Mouse (Mus musculus) lung, postnatal 14 days (tissue): ENCODE results near the gene Dusp27.

Source experiments
- DNase-seq: peaks from one replicate; pipeline ENCODE4 v3.0.0; 2021

Gene Dusp27

DNA sequence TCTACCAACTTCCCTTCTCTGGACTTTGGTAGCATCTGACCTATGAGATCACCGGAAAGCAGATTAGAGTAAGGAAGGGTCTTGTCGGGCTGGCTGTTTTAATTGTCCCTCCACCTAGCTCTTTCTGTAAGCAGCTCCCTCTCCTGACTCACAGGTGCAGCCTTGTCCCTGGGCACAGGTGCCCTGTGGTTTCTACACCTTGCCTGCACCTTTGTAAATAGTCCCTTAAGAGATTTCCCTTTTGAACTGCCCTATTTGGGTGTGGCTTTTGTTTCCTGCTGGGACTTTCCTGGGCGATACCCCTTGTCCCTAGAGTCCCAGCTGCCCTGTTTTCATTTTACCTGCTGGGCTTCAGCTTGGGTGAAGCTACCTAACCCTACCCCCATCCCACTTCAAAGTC lies 33.3 kb downstream of the Dusp27 start:
- DNase-seq = no peak

DNA sequence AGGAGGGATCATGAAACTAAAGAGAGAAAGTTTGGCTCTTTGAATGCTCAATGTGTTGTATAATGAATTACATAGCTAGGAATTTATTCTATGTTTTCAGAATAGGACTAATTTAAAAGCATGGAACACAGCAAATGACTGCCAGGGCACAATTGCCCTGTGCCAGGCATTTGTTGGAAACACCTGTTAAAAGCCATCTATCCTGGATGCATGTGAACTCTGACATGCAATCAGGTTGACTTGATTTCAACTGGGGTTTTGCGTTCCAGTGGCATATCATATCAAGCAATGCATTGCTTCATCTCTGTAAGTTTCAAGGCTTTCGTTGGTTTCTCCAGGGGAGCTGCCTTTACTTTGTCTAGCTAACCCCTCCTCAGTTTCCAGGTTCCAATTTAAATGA lies 37.4 kb downstream of the Dusp27 start:
- DNase-seq = no peak

DNA sequence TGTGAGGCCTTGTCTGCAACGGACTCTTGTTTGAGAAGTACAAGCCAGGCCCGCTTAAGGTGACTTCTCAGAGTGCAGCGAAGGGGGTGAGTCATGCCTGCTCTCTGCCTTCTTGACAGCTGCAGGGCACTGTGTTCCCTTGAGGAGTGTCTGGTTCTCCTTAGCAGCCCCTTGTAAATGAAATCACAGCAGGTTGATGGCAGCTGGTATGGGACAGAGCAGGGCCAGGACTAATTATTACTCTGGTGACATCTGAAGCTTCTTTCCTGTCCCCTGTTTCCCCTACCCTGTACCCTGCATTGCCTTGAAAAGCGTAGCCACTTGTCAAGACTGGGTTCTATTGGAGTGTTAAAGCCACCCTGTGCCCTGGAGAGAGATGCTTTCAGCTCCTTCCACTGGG lies 38.0 kb downstream of the Dusp27 start:
- no peak for DNase-seq

DNA sequence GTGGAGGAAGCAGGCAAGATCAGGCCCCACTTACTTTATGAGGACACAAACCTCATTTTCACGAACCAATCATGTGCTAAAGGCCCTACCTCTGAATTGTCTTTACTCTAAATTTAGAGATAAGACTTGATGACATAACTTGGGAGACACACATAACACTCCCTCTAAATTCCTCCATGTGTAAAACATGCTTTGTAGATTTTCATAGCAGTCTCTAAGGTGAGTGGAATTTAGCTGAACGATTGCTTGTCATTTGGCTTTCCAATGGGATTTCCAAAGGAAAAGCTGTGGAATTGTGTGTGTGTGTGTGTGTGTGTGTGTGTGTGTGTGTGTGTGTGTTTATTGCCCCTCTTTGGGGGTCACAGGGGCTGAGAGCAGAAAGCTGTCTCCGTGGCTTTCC lies 38.4 kb downstream of the Dusp27 start:
- no peak for DNase-seq

- no peak for DNase-seq
These were observed 39.1 kb downstream of the Dusp27 start for GRCm38 (mm10) chr1:166088446-166089170.

GRCm38 (mm10) chr1:166077052-166077735 lies 50.5 kb downstream of the Dusp27 start:
- DNase-seq = no peak

GRCm38 (mm10) chr1:166067856-166068440 lies 59.8 kb downstream of the Dusp27 start:
- DNase-seq = no peak

DNA sequence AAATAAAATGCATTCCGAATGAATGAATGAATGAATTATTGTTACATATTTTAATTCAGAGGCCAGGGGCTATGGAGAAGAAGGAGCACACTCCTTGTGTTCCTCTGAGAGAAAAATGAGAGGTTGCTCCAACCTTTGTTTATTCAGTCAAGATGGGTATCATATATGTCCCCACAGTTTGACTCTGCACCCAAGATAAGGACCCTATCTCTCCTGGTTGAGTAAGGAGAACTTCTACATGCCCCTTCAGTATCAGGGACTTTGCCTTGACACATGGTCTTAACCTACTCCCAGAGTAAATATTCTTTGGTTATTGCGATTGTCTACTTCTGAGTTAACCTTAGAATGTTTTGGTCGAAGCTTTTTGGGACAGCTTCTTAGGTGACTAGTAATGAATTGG lies 63.9 kb downstream of the Dusp27 start:
- no peak for DNase-seq

GRCm38 (mm10) chr1:166061532-166061931 lies 66.2 kb downstream of the Dusp27 start:
- no peak for DNase-seq

- no peak for DNase-seq
These were observed 67.3 kb downstream of the Dusp27 start for GRCm38 (mm10) chr1:166060406-166060805.

GRCm38 (mm10) chr1:166056098-166056756 lies 71.5 kb downstream of the Dusp27 start:
- no peak for DNase-seq

- DNase-seq = no peak
These were observed 74.3 kb downstream of the Dusp27 start for GRCm38 (mm10) chr1:166053285-166053955.

DNA sequence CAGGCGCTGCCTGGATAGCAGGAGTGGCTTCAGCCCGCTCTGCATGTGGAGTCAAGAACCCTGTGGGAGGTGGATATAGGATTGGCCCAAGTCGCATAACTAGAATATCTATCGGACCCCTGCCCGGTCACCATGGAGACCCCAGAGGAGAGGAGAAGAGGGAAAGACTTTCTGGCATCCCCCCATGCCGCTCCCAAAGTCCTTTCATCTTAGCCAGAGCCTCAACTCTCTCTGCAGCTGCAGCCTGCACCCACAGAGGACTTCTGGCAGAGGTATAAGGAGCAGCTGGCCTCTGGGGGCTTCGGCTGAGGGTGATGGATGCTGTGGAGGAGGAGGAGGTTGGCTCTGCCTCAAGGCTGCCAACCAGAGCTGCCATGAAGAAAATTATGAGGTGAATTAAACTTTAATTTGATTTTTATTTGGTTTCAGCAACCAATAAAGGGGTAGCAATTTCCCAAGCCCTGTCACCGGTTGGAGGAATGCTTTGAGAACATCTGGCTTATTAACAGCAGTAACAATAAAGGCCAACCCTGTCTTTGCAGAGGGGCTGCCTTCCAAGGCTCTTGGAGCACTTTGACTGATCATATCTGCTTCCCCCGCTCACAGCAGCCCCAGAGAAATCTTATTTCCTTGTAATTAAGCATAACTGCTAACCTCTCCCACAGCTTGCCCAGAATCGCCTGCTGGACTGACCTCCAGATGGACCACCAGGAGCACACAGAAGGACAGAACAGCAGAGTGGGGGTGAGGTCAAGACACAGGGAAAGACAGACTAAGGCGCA lies 78.5 kb downstream of the Dusp27 start:
- no peak for DNase-seq

DNA sequence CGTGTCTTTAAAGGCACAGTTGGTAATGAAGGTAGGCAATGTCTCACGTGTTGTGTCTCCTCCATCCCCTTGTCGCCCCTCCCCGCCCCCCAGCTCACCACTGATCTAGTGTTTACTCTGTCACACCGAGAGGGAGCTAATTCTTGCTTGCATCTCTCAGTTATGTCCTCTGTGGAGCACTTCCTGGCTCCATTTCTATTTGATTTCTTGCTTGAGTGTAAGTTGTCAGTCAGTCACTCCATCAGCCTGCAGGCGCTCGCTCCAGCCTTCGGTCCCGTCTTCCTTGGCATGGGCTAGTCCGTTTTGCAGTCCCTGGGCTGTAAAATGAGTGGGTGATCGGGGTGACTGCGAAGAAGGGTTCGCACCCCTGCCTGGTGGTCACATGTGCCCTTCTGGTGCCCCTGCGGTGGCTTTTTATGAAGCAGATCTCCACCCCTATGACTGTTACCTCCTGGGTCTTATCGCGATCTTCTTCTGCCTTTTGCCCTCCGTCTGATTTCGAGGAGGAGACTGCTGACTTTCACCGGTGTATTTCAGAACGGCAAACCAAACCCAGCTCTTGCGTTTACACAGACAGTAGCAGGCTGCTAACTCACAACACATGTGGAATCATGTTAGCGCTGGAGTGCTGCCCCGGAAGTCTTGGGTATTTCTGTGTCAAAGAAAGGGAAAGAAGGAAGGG lies 79.4 kb downstream of the Dusp27 start:
- DNase-seq = peak; percentile 5
